Mouse (Mus musculus): ENCODE data around the gene Tox4.
"Not testable (repeated sequence)": the region's sequence is repeated elsewhere in the genome, so short reads cannot be mapped to it uniquely, and the experiment has no call there.

Tox4 gene

GRCm38 (mm10) chr14:52278932-52279746 lies at the start of gene Tox4, which contains the start of gene Rab2b:
Tox4 (plus strand) TSS chr14:52279146.
Rab2b (minus strand) TSS chr14:52279545.
- peak; percentile 99 for DNase-seq

- no peak for DNase-seq
These were observed 46.7 kb upstream of the Tox4 start for GRCm38 (mm10) chr14:52232249-52232648.

GRCm38 (mm10) chr14:52235165-52235564 lies 43.8 kb upstream of the Tox4 start:
- DNase-seq: no peak

- DNase-seq: no peak
These were observed 42.7 kb upstream of the Tox4 start for GRCm38 (mm10) chr14:52236216-52236615.

GRCm38 (mm10) chr14:52244041-52244689 lies 34.8 kb upstream of the Tox4 start:
- DNase-seq: peak; percentile 100

- no peak for DNase-seq
These were observed 34.3 kb upstream of the Tox4 start for GRCm38 (mm10) chr14:52244690-52245042.

- no peak for DNase-seq
These were observed 32.8 kb upstream of the Tox4 start for GRCm38 (mm10) chr14:52246129-52246528.

GRCm38 (mm10) chr14:52256311-52257175 lies 22.4 kb upstream of the Tox4 start:
- DNase-seq: peak; percentile 48

GRCm38 (mm10) chr14:52257484-52258213 lies 21.3 kb upstream of the Tox4 start, which contains the start of gene Chd8:
Chd8 (minus strand) TSS chr14:52257780.
- peak; percentile 98 for DNase-seq

- DNase-seq: no peak
These were observed 6.2 kb upstream of the Tox4 start for GRCm38 (mm10) chr14:52272781-52273180.

GRCm38 (mm10) chr14:52277210-52277609 lies 1.7 kb upstream of the Tox4 start:
- DNase-seq: no peak

- DNase-seq: no peak
These were observed 788 bp downstream of the Tox4 start for GRCm38 (mm10) chr14:52279747-52280120.

- no peak for DNase-seq
These were observed 4.7 kb downstream of the Tox4 start for GRCm38 (mm10) chr14:52283629-52284028.

GRCm38 (mm10) chr14:52284191-52284590 lies 5.2 kb downstream of the Tox4 start:
- no peak for DNase-seq

- DNase-seq: peak; percentile 71
These were observed 16.8 kb downstream of the Tox4 start for GRCm38 (mm10) chr14:52295558-52296264.

GRCm38 (mm10) chr14:52303517-52303916 lies 24.6 kb downstream of the Tox4 start:
- not testable (repeated sequence) for DNase-seq

- peak; percentile 96 for DNase-seq
These were observed 25.8 kb downstream of the Tox4 start, which contains the start of gene Mettl3 for GRCm38 (mm10) chr14:52304644-52305271. Mettl3 (minus strand) TSS chr14:52305128.

GRCm38 (mm10) chr14:52306100-52306499 lies 27.2 kb downstream of the Tox4 start:
- no peak for DNase-seq

GRCm38 (mm10) chr14:52310343-52310742 lies 31.4 kb downstream of the Tox4 start:
- not testable (repeated sequence) for DNase-seq

- DNase-seq: no peak
These were observed 32.0 kb downstream of the Tox4 start for GRCm38 (mm10) chr14:52310906-52311305.

Data from embryo, embryonic 11 days (tissue).